Mouse (Mus musculus) liver, embryonic 14.5 days (tissue): ENCODE measurements around the gene Naa25. TPM values are rescaled to one million over a fixed set of nuclear protein-coding genes. Genes with fewer than 3 reads are reported as not detected.
"Not testable (repeated sequence)": the region's sequence is repeated elsewhere in the genome, so short reads cannot be mapped to it uniquely, and the experiment has no call there.

Source experiments
- ATAC-seq: fragments of 200-750 bp; cut with Nextera tagmentation; 2 replicates; pipeline ENCODE4 v1.8.0; 2017; ENCODE audit warnings: moderate number of reproducible peaks, mild to moderate bottlenecking, moderate library complexity; ENCODE audit not compliant: insufficient read depth
- DNase-seq, 3 experiments: peaks; one replicate each; pipeline ENCODE4 v3.0.0-alpha.2; 2012 to 2013; ENCODE audit warnings: low read depth in 3 of 3, low spot score in 3 of 3
- H3K27ac ChIP-seq: fragments of 300-500 bp; sonication (generic); 2 replicates; pipeline ENCODE4 v1.5.1; 2014; ENCODE audit warnings: moderate library complexity, mild to moderate bottlenecking, control low read depth, inconsistent platforms
- H3K27me3 ChIP-seq: fragments of 300-500 bp; sonication (generic); 2 replicates; pipeline ENCODE4 v1.6.1; 2014; ENCODE audit warnings: mild to moderate bottlenecking, low read length, moderate library complexity; ENCODE audit not compliant: control insufficient read depth, insufficient read depth
- H3K36me3 ChIP-seq: fragments of 300-500 bp; sonication (generic); replicated peaks from 2 replicates; pipeline ENCODE4 v1.6.1; 2014; ENCODE audit warnings: low read depth; ENCODE audit not compliant: control insufficient read depth, insufficient read depth
- H3K4me1 ChIP-seq, 2 experiments: fragments of 200-500 bp in 1 of 2; fragments of 300-500 bp in 1 of 2; sonication (generic) in 1 of 2; replicated peaks; 2 replicates each; pipeline ENCODE4 v1.6.1; 2012 to 2014; ENCODE audit warnings: antibody characterized with exemption in 1 of 2, inconsistent platforms in 1 of 2, low read length in 1 of 2; ENCODE audit not compliant: control insufficient read depth in 2 of 2, insufficient read depth in 2 of 2
- H3K4me2 ChIP-seq: fragments of 300-500 bp; sonication (generic); 2 replicates; pipeline ENCODE4 v1.6.1; 2014; ENCODE audit warnings: low read depth, mild to moderate bottlenecking, control low read depth, moderate library complexity
- H3K4me3 ChIP-seq, 2 experiments: fragments of 200-500 bp in 1 of 2; fragments of 300-500 bp in 1 of 2; sonication (generic) in 1 of 2; 2 replicates each; pipeline ENCODE4 v1.5.1; 2012 to 2014; ENCODE audit warnings: low read depth in 2 of 2, low read length in 2 of 2, mild to moderate bottlenecking in 2 of 2, control low read depth in 1 of 2, inconsistent platforms in 1 of 2, moderate library complexity in 1 of 2; ENCODE audit not compliant: insufficient read depth in 1 of 2
- H3K9ac ChIP-seq: fragments of 300-500 bp; sonication (generic); replicated peaks from 2 replicates; pipeline ENCODE4 v1.6.1; 2014; ENCODE audit warnings: mild to moderate bottlenecking, control low read depth, moderate library complexity
- H3K9me3 ChIP-seq: fragments of 300-500 bp; sonication (generic); 2 replicates; pipeline ENCODE4 v1.6.1; 2016; ENCODE audit warnings: low read length, mixed read lengths; ENCODE audit not compliant: control insufficient read depth
- CTCF ChIP-seq: IDR thresholded peaks from 2 replicates; pipeline ENCODE4 v1.5.1; 2016; ENCODE audit warnings: antibody characterized with exemption, low read depth, control low read depth
- EP300 ChIP-seq: IDR thresholded peaks from 2 replicates; pipeline ENCODE4 v1.6.1; 2016; ENCODE audit warnings: antibody characterized with exemption, low read depth
- WGBS: fragments of 180-500 bp; shearing (Covaris S2); extraction: QIAGEN DNeasy Blood & Tissue Kit; methylation state at CpG from one replicate; pipeline ENCODE4 v1.1.7; 2014; ENCODE audit not compliant: insufficient replicate concordance; 5-methylcytosine and 5-hydroxymethylcytosine counted together
- polyA plus RNA-seq, 2 experiments: library from polyadenylated mRNA; depleted of rRNA in 1 of 2; stranded (reverse) in 1 of 2; unstranded in 1 of 2; fragments of >200 nt; fragmentation: Nextera tagmentation in 1 of 2; extraction: Ambion mirVana in 1 of 2; gene quantifications; 2 replicates each; pipeline versions ENCODE4 v1.2.1 to v1.2.3; 2012 to 2014

Naa25 gene
- polyA plus RNA-seq, 2 experiments, result 8.8 to 18.5 TPM

DNA sequence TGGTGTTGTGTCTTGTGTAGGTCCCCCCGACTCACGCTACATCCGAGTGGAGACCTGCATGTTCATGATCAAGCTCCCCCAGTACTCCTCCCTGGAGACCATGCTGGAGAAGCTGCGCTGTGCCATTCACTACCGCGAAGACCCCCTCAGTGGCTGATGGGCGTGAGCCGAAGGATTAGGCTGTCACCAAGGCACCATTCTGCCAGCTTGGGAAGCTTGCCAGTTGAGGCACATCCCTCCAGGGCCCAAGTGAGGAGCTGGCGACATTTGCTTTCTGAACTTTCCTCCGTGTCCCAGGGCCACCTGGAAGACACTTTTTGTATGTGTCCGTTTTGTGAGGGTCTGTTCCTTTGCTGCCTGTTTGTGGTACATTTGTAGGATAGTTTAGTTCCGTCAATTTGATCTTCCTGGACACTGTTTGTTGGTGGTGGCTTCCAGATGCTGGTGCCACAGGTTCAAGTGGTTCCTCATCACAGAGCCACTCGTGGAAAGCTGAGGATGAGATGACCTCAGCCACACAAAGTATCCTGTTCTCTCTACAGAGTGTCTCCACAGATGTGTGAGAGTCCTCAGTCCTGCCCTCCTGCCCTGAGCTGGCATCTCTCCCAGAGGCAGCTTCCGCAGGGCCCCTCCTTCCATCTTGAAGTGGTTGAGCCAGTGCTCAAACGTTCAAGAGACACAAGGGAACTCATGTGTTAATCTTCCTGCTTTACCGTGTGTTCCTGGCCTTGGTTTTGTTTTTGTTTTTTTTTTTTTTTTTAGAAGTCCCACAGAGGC, 31.1 kb upstream of the Naa25 start:
- Histone ChIP-seq H3K27ac (no peak overlapping the region), H3K36me3 (peaks cover 79% of the 10 kb centered on the region), H3K4me1 (no peaks in the 10 kb centered on the region), H3K9ac (no peak overlapping the region), H3K4me3 (no peak overlapping the region), H3K27me3 (no peaks in the 10 kb centered on the region), H3K9me3 (no peaks in the 10 kb centered on the region), H3K4me2 (no peak overlapping the region)
- ATAC-seq (no peak), DNase-seq (no peak)
- WGBS, result 79% methylated on average over 16 of the region's 16 CpGs
- TF ChIP-seq CTCF (no peak), EP300 (no peak)

DNA sequence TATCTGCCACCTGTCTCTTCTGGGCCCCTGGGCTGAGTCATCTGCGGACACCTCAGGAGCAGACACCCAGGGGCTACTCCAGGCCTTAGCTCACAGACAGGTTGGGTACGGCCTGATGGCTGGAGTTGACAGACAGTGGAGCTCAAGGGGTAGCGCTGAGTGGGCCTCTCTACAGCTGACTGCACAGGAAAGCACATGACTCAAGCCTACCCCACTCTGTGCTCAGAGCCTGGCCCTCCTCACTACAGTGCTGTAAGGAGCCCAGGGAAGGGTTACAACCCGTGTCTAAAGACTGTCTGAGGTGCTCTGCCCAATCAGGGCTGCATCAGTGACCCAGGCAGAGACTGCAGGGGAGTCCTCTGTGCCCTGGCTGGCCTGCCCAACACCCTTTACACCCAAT, 30.5 kb upstream of the Naa25 start:
- H3K27ac ChIP-seq, result no peak overlapping the region
- H3K9me3 ChIP-seq, result no peaks in the 10 kb centered on the region
- TF ChIP-seq CTCF (no peak), EP300 (no peak)
- no peak overlapping the region for H3K4me2 ChIP-seq
- H3K27me3 ChIP-seq, result no peaks in the 10 kb centered on the region
- H3K36me3 ChIP-seq, result peaks cover 72% of the 10 kb centered on the region
- no peak overlapping the region for H3K9ac ChIP-seq
- no peaks in the 10 kb centered on the region for H3K4me1 ChIP-seq
- no peak overlapping the region for H3K4me3 ChIP-seq
- ATAC-seq, result no peak
- WGBS, result 88% methylated on average over 4 of the region's 4 CpGs
- no peak for DNase-seq

DNA sequence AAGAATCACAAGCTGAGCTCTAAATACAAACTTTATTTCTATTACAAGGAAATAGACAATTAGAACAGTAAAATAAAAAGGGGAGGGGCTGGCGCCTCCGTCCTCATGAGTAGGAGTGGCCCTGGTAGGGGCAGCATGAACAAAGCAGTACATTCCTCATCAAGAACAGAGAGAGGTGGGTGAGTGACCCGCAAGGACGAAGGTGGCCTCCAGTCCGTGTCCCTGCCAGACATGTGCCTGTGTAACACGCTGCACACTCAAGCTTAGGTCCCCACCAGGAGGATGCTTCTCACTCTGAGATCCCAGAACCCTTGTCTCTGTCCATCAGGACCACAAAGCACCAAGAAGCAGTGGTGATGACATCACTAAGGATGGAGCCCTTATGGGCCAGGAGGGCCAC, 26.0 kb upstream of the Naa25 start:
- H3K27ac ChIP-seq, result no peak overlapping the region
- no peak overlapping the region for H3K4me3 ChIP-seq
- no peak overlapping the region for H3K4me2 ChIP-seq
- H3K27me3 ChIP-seq, result no peaks in the 10 kb centered on the region
- H3K4me1 ChIP-seq, result no peaks in the 10 kb centered on the region
- DNase-seq, result no peak
- WGBS, result 84% methylated on average over 6 of the region's 6 CpGs
- no peak overlapping the region for H3K9ac ChIP-seq
- H3K9me3 ChIP-seq, result no peaks in the 10 kb centered on the region
- H3K36me3 ChIP-seq, result peaks cover 35% of the 10 kb centered on the region
- TF ChIP-seq CTCF (no peak), EP300 (no peak)
- no peak for ATAC-seq

DNA sequence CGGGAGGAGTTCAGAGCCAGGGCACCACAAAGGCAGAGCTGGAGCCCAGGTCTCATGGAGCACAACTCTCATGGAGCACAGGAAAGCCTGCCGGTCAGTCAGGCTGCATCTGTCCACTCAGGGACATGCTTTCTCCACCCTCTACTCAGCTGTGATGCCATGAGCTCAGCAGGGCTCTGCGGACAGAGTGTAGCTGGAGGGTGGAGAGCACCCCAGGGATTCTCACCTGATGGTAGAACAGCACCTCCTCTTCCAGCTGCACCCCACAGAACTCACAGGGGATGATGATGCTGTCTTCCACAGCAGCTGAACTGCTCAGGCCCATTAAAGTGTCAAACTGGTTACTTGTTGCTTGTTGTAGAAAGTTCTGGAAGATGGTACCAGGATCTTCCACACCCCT, 22.9 kb upstream of the Naa25 start:
- Histone ChIP-seq H3K27me3 (no peaks in the 10 kb centered on the region), H3K4me3 (no peak overlapping the region), H3K9me3 (no peaks in the 10 kb centered on the region), H3K4me1 (no peaks in the 10 kb centered on the region), H3K36me3 (peaks cover 18% of the 10 kb centered on the region), H3K4me2 (no peak overlapping the region), H3K9ac (no peak overlapping the region), H3K27ac (no peak overlapping the region)
- DNase-seq (no peak), ATAC-seq (no peak)
- TF ChIP-seq CTCF (no peak), EP300 (no peak)
- WGBS, result 87% methylated on average over 3 of the region's 3 CpGs

DNA sequence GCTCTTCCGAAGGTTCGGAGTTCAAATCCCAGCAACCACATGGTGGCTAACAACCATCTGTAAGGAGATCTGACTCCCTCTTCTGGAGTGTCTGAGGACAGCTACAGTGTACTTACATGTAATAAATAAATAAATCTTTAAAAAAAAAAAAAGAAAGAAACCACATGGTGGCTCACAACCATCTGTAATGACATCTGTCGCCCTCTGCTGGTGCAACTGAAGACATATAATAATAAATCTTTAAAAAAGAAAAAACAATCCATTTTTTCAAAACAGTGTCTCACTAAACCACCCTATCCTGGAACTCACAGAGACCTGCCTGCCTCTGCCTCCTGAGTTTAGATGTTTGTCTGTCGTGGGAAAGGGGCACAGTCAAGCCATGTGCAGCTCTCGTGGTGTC, 20.8 kb upstream of the Naa25 start:
- H3K4me2 ChIP-seq, H3K9me3 ChIP-seq, H3K27me3 ChIP-seq, H3K27ac ChIP-seq, H3K4me3 ChIP-seq, ATAC-seq, H3K9ac ChIP-seq, H3K4me1 ChIP-seq: not testable (repeated sequence)
- WGBS, result 59% methylated on average over 5 of the region's 5 CpGs
- H3K36me3 ChIP-seq, result peaks cover 18% of the 10 kb centered on the region
- peak in 1 of 3 experiments; percentile 41 for DNase-seq
- TF ChIP-seq CTCF, result peak; percentile 57
